Mouse (Mus musculus) embryonic fibroblast, embryonic 13.5 days (primary cell): ENCODE results near the gene Zic5.

Experiments used
- CTCF ChIP-seq: IDR thresholded peaks from 2 replicates; pipeline ENCODE4 v1.5.1; 2011; ENCODE audit warnings: mild to moderate bottlenecking, control low read depth, low read length, moderate library complexity, borderline replicate concordance; ENCODE audit not compliant: insufficient read depth
- POLR2A ChIP-seq: IDR thresholded peaks from 2 replicates; pipeline ENCODE4 v1.6.1; 2011; ENCODE audit warnings: low read depth, mild to moderate bottlenecking, control low read depth, low read length, moderate library complexity

GRCm38 (mm10) chr14:122460226-122460625 lies 5.3 kb downstream of the Zic5 start:
- TF ChIP-seq CTCF (no peak), POLR2A (no peak)
